Mouse (Mus musculus): Measurements from ENCODE around the gene Dntt. TPM values are rescaled to one million over a fixed set of nuclear protein-coding genes. Genes with fewer than 3 reads are reported as not detected.
A peak's percentile ranks its signal among the peaks of the same experiment; 100 is the strongest.

The Dntt gene
- polyA plus RNA-seq, 1 experiment from 2014 or later: not detected

DNA sequence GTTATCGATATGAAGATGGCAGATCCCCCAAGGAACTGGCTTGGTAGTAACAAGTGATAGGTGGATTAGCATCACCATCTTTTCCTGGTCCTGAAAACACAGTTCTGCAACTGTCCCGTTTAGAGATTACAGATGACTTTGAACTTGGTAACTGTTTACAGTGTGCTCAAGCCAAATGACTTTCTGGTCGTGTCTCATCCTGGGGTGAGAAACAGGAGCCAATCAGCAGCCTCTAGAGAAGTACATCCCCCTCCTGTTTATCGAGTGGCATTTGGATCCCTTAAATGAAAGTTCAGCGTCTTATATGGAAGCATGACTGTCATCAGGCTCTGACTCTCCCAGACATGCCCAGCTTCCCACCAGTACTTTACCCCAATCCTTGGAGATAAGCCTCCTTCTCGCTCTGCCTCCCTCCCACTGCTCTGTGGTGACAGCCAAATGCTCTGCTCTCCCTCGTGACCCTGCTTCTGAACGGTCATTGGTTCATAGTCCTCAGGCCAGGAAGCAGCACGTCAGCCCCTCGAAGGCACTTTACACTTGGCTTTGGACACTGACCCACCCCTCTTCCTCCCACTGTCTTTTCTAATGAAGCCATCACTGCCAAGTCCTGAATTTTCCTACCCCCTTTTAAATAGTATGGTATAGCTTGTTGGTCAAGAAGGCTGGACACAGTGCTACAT lies 16.2 kb downstream of the Dntt start:
- H3K27me3 ChIP-seq (ENCODE audit: low read depth, poor library complexity, severe bottlenecking): no peaks in the 10 kb centered on the region
- H3K9me3 ChIP-seq (replicated peaks): no peaks in the 10 kb centered on the region
- no peak overlapping the region for H3K4me3 ChIP-seq
- 53% methylated on average over 10 of the region's 10 CpGs for WGBS
- no peak for DNase-seq (ENCODE audit: low spot score)
- H3K27ac ChIP-seq: no peak overlapping the region
- H3K36me3 ChIP-seq: no peaks in the 10 kb centered on the region
- no peaks in the 10 kb centered on the region for H3K4me1 ChIP-seq

DNA sequence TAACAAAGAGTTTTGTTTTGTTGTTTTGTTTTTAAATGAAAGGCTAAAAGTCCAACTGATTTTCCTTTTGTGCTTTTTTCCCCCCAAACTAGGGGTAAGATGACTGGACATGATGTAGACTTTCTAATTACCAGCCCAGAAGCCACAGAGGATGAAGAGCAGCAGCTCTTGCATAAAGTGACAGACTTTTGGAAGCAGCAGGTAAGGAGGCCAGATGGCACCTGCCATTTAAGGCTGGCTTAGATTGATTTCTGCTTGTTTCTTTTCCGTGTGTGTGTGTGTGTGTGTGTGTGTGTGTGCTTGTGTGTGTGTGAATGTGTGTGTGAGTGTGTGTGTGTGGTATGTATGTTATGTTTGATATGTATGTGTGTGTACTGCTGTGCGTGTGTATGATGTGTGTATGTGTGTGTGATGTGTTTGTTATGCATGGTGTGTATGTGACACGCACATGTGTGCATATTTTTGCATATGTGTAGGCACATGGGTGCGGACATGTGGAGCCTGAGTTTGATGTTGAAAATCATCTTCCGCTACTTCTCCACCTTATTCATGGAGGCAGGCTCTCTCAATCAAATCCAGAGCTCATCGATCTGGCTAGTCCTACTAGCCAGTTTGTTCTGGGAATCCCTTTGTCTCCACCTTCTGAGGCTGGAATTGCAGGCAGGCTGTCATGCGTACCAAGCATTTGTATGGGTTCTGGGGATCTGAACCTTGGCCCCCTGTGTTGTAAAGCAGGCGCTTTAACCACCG lies 18.5 kb downstream of the Dntt start:
- Histone ChIP-seq H3K4me1 (no peaks in the 10 kb centered on the region), H3K9me3 (replicated peaks) (no peaks in the 10 kb centered on the region), H3K4me3 (no peak overlapping the region), H3K36me3 (no peaks in the 10 kb centered on the region), H3K27me3 (ENCODE audit: low read depth, poor library complexity, severe bottlenecking) (no peaks in the 10 kb centered on the region), H3K27ac (no peak overlapping the region)
- DNase-seq (ENCODE audit: low spot score): no peak
- WGBS: 89% methylated on average over 9 of the region's 9 CpGs

DNA sequence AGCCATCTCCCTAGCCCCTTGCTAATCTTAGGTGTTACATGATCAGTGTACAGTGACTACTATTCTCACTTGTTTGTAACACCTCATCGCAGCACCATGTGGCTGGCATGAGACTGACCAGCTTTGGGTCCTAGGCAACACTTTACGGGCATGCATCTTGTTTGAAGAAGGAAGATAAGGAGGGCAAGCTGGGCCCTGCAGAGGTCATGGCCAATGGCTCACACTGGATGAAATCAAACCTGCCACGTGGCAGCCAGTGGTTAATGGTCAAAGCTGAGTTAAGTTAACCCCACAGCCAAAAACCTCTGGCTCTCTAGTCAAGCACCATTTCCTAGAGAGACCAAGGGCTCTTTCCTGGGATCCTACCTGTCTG lies 19.1 kb downstream of the Dntt start:
- Histone ChIP-seq H3K27ac (no peak overlapping the region), H3K4me1 (no peaks in the 10 kb centered on the region), H3K27me3 (ENCODE audit: low read depth, poor library complexity, severe bottlenecking) (no peaks in the 10 kb centered on the region), H3K36me3 (no peaks in the 10 kb centered on the region), H3K4me3 (no peak overlapping the region), H3K9me3 (replicated peaks) (no peaks in the 10 kb centered on the region)
- no peak for DNase-seq (ENCODE audit: low spot score)
- 76% methylated on average over 3 of the region's 3 CpGs for WGBS

DNA sequence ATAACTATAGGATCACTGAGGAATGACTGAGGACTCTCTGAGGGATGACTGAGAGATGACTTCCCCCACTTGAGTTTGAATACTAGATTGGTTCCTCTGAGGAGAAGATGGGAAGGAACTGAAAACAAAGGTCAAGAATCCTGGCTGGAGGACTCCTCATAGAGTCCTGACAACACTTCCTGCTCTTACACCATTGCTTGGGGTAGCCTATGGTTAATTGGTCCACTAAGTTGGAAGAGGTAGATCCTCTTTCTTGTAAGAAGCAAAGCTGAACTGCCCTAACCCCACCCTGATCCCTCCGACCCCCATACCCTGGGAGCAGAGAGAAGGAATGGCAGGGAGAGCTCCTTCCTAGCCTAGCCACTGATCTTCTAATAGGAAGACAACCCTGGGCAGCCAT lies 22.6 kb downstream of the Dntt start:
- no peaks in the 10 kb centered on the region for H3K36me3 ChIP-seq
- 100% methylated on average over 1 of the region's 1 CpGs for whole genome bisulfite sequencing
- DNase-seq (ENCODE audit: low spot score): no peak
- H3K27me3 ChIP-seq (ENCODE audit: low read depth, poor library complexity, severe bottlenecking): no peaks in the 10 kb centered on the region
- no peaks in the 10 kb centered on the region for H3K4me1 ChIP-seq
- H3K9me3 ChIP-seq (replicated peaks): no peaks in the 10 kb centered on the region
- H3K27ac ChIP-seq: no peak overlapping the region
- no peak overlapping the region for H3K4me3 ChIP-seq

DNA sequence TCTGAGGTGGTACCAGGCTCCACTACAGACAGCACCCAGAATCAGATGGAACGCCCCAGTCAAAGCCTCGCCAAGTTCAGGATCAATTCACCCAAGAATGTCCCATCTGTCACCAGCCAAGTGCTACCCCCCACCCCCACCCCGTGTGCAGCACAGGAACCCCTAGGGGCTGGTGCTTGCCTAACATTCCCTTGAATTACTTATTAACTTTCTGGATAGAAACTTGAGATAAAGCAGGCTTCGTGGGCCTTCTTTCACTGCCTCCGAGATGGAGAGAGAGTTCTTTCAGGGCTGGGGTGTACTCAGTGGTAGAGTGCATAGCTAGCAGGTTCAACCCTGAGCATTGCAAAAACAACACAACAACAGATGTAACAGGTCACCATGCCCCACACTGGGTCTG lies 23.2 kb downstream of the Dntt start:
- H3K9me3 ChIP-seq (replicated peaks): no peaks in the 10 kb centered on the region
- no peaks in the 10 kb centered on the region for H3K36me3 ChIP-seq
- no peak overlapping the region for H3K27ac ChIP-seq
- no peak for DNase-seq (ENCODE audit: low spot score)
- H3K4me1 ChIP-seq: no peaks in the 10 kb centered on the region
- 80% methylated on average over 5 of the region's 5 CpGs for WGBS
- no peaks in the 10 kb centered on the region for H3K27me3 ChIP-seq (ENCODE audit: low read depth, poor library complexity, severe bottlenecking)
- no peak overlapping the region for H3K4me3 ChIP-seq

DNA sequence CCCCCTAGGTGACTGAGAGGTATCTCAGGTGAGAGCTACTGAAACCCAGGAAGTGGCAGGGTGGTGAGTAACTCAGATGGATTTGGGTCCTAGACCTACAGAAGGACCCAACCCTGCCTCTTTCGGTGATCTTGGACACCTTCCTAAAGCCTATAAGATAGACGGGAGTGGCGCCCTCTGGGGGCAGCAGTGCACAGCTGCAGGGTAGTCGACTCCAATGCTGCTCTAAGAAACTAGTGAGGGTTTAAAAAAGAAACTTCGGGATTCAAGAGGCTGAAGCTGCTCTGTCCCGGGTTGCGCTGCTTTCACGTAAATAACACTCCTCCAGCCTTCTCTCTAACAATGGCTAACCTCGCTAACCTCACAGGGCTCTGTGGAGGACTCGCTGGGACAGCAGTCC lies 24.5 kb downstream of the Dntt start:
- Histone ChIP-seq H3K27ac (no peak overlapping the region), H3K4me3 (no peak overlapping the region), H3K9me3 (replicated peaks) (no peaks in the 10 kb centered on the region), H3K27me3 (ENCODE audit: low read depth, poor library complexity, severe bottlenecking) (no peaks in the 10 kb centered on the region), H3K4me1 (no peaks in the 10 kb centered on the region), H3K36me3 (no peaks in the 10 kb centered on the region)
- DNase-seq (ENCODE audit: low spot score): peak; percentile 40
- WGBS: 37% methylated on average over 10 of the region's 10 CpGs

DNA sequence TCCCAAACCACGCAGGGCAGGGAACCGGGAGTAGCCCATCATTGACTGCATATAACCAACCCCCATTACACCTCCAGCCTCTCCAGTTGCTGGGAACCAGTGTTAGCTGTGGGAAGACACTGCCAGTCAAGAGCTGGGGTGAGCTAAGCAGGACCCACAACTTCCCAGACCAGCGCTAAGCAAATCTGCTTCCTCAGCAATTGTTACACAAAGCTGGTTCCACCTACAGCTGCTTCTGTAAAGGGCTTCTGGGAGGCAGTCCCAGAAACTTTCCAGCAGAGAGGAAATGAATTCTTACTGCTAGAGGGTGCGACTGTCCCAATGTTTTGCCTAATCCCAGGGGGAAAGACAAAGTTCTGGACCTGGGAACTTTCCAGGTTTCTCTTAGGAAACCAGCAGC lies 25.6 kb downstream of the Dntt start:
- Histone ChIP-seq H3K36me3 (no peaks in the 10 kb centered on the region), H3K4me3 (no peak overlapping the region), H3K9me3 (replicated peaks) (no peaks in the 10 kb centered on the region), H3K27ac (no peak overlapping the region), H3K4me1 (no peaks in the 10 kb centered on the region), H3K27me3 (ENCODE audit: low read depth, poor library complexity, severe bottlenecking) (no peaks in the 10 kb centered on the region)
- no peak for DNase-seq (ENCODE audit: low spot score)
- WGBS: 71% methylated on average over 4 of the region's 4 CpGs

DNA sequence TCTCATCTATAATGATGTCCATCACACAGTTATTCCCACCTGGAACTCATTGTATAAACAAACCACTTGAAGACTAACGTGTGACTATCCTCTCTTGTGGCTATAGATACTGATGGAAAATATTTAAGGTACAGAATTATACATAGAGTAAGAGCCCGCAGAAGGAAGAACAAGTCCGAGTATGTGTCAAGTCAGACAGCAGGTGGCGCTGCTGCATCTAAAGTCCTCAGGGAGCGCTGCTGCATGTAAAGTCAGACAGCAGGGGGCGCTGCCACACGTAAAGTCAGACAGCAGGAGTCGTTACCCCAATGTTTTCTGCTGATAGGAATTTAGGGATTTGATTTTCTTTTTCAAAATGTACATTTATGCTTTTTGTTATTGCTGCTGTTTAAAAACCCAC lies 42.4 kb downstream of the Dntt start:
- no peaks in the 10 kb centered on the region for H3K36me3 ChIP-seq
- 10% methylated on average over 8 of the region's 8 CpGs for WGBS

DNA sequence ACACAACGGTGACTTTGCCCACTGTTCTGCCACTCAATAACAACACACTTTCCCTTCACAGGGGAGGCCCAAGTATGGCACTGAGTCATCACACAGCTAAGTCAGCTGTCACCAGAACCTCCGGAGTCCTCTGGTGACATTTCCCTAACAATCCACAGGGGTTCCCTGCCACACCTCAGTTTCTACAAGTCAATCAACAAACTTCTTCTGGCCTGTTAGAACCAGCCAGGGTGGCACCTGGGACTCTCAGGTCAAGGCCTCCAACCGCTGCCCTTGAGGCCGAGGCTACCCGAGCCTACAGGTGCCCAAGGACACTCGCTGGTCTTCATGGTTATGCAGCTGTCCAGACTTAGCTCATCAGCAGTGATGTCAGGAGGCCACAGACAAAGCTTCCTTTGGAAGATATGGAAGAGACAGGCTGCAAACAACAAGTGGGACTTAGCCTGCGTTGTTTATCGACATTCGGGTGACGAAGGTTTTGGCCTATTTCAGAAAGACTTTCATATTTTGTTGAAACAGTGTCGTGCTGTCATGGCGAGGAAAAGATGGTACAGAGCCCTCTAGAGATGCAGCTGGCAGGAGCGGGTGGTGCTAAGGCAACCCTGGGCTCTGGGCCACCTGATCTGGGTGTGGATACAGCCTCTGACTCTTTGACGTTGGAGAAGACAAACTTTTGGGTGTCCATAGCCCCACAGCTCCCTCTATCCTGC lies 44.8 kb downstream of the Dntt start:
- Histone ChIP-seq H3K9me3 (replicated peaks) (no peaks in the 10 kb centered on the region), H3K4me1 (no peaks in the 10 kb centered on the region), H3K27me3 (ENCODE audit: low read depth, poor library complexity, severe bottlenecking) (peaks cover 7% of the 10 kb centered on the region; the same call in 1 of the 2 replicates), H3K36me3 (no peaks in the 10 kb centered on the region), H3K27ac (no peak overlapping the region), H3K4me3 (no peak overlapping the region)
- DNase-seq (ENCODE audit: low spot score): no peak
- WGBS: 94% methylated on average over 14 of the region's 14 CpGs

More for the DNA sequence above, 42.4 kb downstream of the Dntt start:
- DNase-seq (ENCODE audit: low spot score): peak; percentile 92
- Histone ChIP-seq H3K9me3 (replicated peaks) (no peaks in the 10 kb centered on the region), H3K27me3 (ENCODE audit: low read depth, poor library complexity, severe bottlenecking) (peaks cover 7% of the 10 kb centered on the region; the same call in 1 of the 2 replicates), H3K4me3 (no peak overlapping the region), H3K4me1 (no peaks in the 10 kb centered on the region), H3K27ac (no peak overlapping the region)

DNA sequence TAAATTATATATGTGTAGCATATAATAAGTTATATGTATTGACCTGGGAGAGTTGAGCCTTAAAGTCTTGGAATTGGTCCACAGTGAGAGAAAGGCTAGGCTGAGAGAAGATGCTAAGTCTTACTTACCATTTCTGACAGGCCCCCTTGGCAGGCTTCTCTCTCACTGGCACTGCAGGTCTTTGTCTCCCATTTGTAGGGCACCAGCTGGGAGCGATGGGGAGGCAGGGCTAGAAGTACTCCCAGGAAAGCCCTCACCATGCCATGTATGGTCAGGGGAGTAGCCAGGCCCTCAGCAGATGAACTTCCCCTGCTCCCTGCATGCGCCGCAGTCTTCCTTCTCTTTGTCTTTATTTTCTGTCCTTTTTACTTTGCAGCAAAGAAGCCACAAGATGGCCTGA lies 47.8 kb downstream of the Dntt start, which contains the start of gene Opalin:
Opalin (minus strand) TSS at position 208 of the 400 bp plus-strand sequence.
- H3K4me3 ChIP-seq: no peak within 1 kb of the TSS
- H3K36me3 ChIP-seq: no peaks in the 10 kb centered on the region
- DNase-seq (ENCODE audit: low spot score): no peak
- H3K9me3 ChIP-seq (replicated peaks): no peaks in the 10 kb centered on the region
- 78% methylated on average over 3 of the region's 3 CpGs for WGBS
- H3K27ac ChIP-seq: no peak within 1 kb of the TSS
- peaks cover 4% of the 10 kb centered on the region; the same call in 1 of the 2 replicates for H3K27me3 ChIP-seq (ENCODE audit: low read depth, poor library complexity, severe bottlenecking)
- H3K4me1 ChIP-seq: no peaks in the 10 kb centered on the region

DNA sequence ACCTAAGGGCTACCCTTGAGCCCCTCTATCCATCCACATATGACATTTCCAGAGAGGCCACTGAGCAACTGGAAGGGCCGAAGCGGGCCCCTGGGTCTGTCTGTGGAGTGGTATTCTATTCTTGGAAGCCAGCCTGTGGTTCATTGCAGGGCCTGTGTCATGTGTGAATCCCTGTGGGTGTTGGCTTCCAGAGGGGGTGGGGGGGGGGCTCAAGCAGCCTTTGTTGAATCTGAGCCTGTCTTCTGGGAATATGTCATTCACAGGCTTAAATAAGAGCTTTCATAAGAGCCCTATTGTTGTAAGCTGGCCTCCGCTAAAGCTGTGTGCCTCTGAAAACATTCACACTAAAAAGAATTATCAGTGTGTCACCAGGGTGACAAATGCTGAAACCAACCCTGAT lies 52.5 kb downstream of the Dntt start:
- Histone ChIP-seq H3K9me3 (replicated peaks) (no peaks in the 10 kb centered on the region), H3K4me3 (no peak overlapping the region), H3K27me3 (ENCODE audit: low read depth, poor library complexity, severe bottlenecking) (no peaks in the 10 kb centered on the region), H3K27ac (no peak overlapping the region), H3K36me3 (no peaks in the 10 kb centered on the region), H3K4me1 (no peaks in the 10 kb centered on the region)
- no peak for DNase-seq (ENCODE audit: low spot score)
- WGBS: 93% methylated on average over 3 of the region's 3 CpGs

DNA sequence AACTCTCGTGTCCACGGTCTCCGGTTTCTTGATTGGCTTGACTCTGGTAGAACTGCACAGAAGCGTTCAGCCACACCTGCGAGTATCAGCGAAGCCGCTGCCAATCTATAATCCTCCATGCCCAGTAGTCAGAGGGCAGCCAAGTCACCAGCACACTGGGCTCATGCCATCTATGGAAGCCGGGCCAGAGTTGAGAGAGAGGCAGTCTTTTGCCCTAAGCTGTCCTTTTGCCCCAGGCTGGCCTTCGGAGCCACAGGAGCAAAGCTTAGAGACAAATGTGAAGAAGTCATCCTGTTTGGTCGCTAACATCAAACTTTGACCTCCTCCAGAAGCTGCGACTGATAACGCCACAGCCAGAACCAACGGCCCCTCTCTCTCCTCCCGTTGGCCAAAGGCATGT lies 54.6 kb downstream of the Dntt start:
- no peaks in the 10 kb centered on the region for H3K36me3 ChIP-seq
- H3K27ac ChIP-seq: no peak overlapping the region
- H3K9me3 ChIP-seq (replicated peaks): no peaks in the 10 kb centered on the region
- WGBS: 91% methylated on average over 14 of the region's 14 CpGs
- no peak for DNase-seq (ENCODE audit: low spot score)
- H3K4me1 ChIP-seq: peaks cover 10% of the 10 kb centered on the region
- H3K27me3 ChIP-seq (ENCODE audit: low read depth, poor library complexity, severe bottlenecking): peaks cover 16% of the 10 kb centered on the region
- H3K4me3 ChIP-seq: no peak overlapping the region

DNA sequence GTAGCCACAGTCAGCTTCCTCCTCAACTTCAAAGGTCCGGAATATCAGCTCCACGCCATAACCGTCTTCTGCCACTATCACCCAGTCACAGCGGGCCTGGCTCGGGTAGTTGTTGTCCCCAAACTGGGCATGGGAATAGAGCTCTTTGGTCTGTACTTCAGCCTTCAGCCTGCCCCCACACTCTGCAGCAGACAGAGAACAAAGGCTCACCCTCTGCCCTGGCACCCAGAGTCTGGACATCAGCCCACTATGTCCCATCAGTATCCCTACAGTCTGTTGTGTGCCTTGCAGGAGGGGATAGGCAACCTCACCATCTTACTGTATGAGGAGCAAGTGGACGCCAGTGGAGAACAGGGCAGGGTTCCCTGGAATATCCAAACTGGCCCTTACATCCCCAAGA lies 57.2 kb downstream of the Dntt start:
- Histone ChIP-seq H3K36me3 (no peaks in the 10 kb centered on the region), H3K27me3 (ENCODE audit: low read depth, poor library complexity, severe bottlenecking) (peaks cover 21% of the 10 kb centered on the region), H3K27ac (no peak overlapping the region), H3K9me3 (replicated peaks) (no peaks in the 10 kb centered on the region), H3K4me3 (no peak overlapping the region), H3K4me1 (peaks cover 12% of the 10 kb centered on the region)
- DNase-seq (ENCODE audit: low spot score): no peak
- 88% methylated on average over 6 of the region's 6 CpGs for WGBS
